26 mouse cellular contexts compared by ENCODE assay signal in genomic region chr19:28465779-28466178, GRCm38 (mm10).
"Had no signal": no experiment of that assay in that cellular context is flagged by ENCODE, and none has a peak within 500 bp of the region (broad histone marks: within the 10 kb centered on the region; RNA-seq: fewer than 3 reads in every experiment).

No protein-coding gene starts in this region.

- H3K4me2 ChIP-seq: heart, embryonic 15.5 days; hindbrain, embryonic 12.5 days; hindbrain, embryonic 14.5 days; limb, embryonic 12.5 days; liver, embryonic 11.5 days; liver, embryonic 13.5 days; liver, embryonic 15.5 days had no signal

- H3K9me3 ChIP-seq: heart, embryonic 15.5 days; hindbrain, embryonic 10.5 days; hindbrain, embryonic 12.5 days; limb, embryonic 10.5 days; limb, embryonic 12.5 days; liver, embryonic 13.5 days; liver, embryonic 15.5 days had no signal

- H3K27me3 ChIP-seq: heart, embryonic 15.5 days; hindbrain, embryonic 12.5 days; limb, embryonic 12.5 days; liver, embryonic 13.5 days; liver, embryonic 15.5 days had no signal

- H3K4me1 ChIP-seq: liver, embryonic 13.5 days; liver, embryonic 15.5 days had no signal

- H3K4me3 ChIP-seq: gastrocnemius, adult 2 months; heart, embryonic 15.5 days; hindbrain, embryonic 10.5 days; hindbrain, embryonic 12.5 days; left cerebral cortex, adult 2 months; limb, embryonic 10.5 days; limb, embryonic 12.5 days; liver, embryonic 13.5 days; liver, embryonic 15.5 days had no signal

- H3K36me3 ChIP-seq: heart, embryonic 15.5 days; hindbrain, embryonic 10.5 days; hindbrain, embryonic 12.5 days; limb, embryonic 10.5 days; limb, embryonic 12.5 days; liver, embryonic 13.5 days; liver, embryonic 15.5 days had no signal

- ATAC-seq: forebrain, embryonic 16.5 days; hindbrain, embryonic 16.5 days; inflammation-experienced regulatory T-cells, adult 6 months; intestine, postnatal 0 days; liver, postnatal 0 days had no signal

- H3K9ac ChIP-seq: heart, embryonic 15.5 days; hindbrain, embryonic 12.5 days; hindbrain, embryonic 14.5 days; limb, embryonic 12.5 days; liver, embryonic 13.5 days; liver, embryonic 15.5 days; liver, postnatal 0 days had no signal

- H3K27ac ChIP-seq: gastrocnemius, adult 2 months; heart, embryonic 15.5 days; hindbrain, embryonic 10.5 days; hindbrain, embryonic 12.5 days; hindbrain, embryonic 14.5 days; left cerebral cortex, adult 2 months; limb, embryonic 10.5 days; limb, embryonic 12.5 days; liver, embryonic 13.5 days; liver, embryonic 15.5 days had no signal

- DNase-seq: gastrocnemius, adult 2 months; gastrocnemius, postnatal 10 days; gastrocnemius, postnatal 25 days; heart, postnatal 14 days; heart, postnatal 36 days; kidney, adult 18-20 months; kidney, adult 8-10 months; kidney, postnatal 10 days; kidney, postnatal 25 days; kidney, postnatal 4 days; liver; liver, embryonic 13.5 days; liver, postnatal 0 days had no signal
